Mouse (Mus musculus): ENCODE measurements around the gene Hid1.

The Hid1 gene

GRCm38 (mm10) chr11:115374695-115375425 lies 7.3 kb upstream of the Hid1 start:
- no peak for DNase-seq

GRCm38 (mm10) chr11:115373805-115374694 lies 6.5 kb upstream of the Hid1 start:
- peak; percentile 79 for DNase-seq

- no peak for DNase-seq
Measured at GRCm38 (mm10) chr11:115372737-115373136, 5.2 kb upstream of the Hid1 start.

- no peak for DNase-seq
Measured at GRCm38 (mm10) chr11:115372015-115372414, 4.5 kb upstream of the Hid1 start.

GRCm38 (mm10) chr11:115371354-115371753 lies 3.8 kb upstream of the Hid1 start:
- DNase-seq: no peak

GRCm38 (mm10) chr11:115370368-115370767 lies 2.8 kb upstream of the Hid1 start:
- no peak for DNase-seq

- peak; percentile 15 for DNase-seq
Measured at GRCm38 (mm10) chr11:115366706-115367394, 706 bp downstream of the Hid1 start.

- DNase-seq: peak; percentile 41
Measured at GRCm38 (mm10) chr11:115366039-115366705, 1.4 kb downstream of the Hid1 start.

- peak; percentile 40 for DNase-seq
Measured at GRCm38 (mm10) chr11:115364136-115364535, 3.4 kb downstream of the Hid1 start.

- peak; percentile 35 for DNase-seq
Measured at GRCm38 (mm10) chr11:115359726-115360125, 7.8 kb downstream of the Hid1 start.

GRCm38 (mm10) chr11:115359293-115359692 lies 8.3 kb downstream of the Hid1 start:
- no peak for DNase-seq

GRCm38 (mm10) chr11:115358468-115358867 lies 9.1 kb downstream of the Hid1 start:
- DNase-seq: peak; percentile 90

GRCm38 (mm10) chr11:115354183-115354582 lies 13.4 kb downstream of the Hid1 start:
- peak; percentile 74 for DNase-seq

- DNase-seq: no peak
Measured at GRCm38 (mm10) chr11:115353375-115353774, 14.2 kb downstream of the Hid1 start.

GRCm38 (mm10) chr11:115349976-115350375 lies 17.6 kb downstream of the Hid1 start:
- no peak for DNase-seq

- no peak for DNase-seq
Measured at GRCm38 (mm10) chr11:115348681-115349248, 18.8 kb downstream of the Hid1 start.

GRCm38 (mm10) chr11:115345515-115345914 lies 22.0 kb downstream of the Hid1 start:
- no peak for DNase-seq

- no peak for DNase-seq
Measured at GRCm38 (mm10) chr11:115344967-115345366, 22.6 kb downstream of the Hid1 start.

GRCm38 (mm10) chr11:115341866-115342265 lies 25.7 kb downstream of the Hid1 start:
- no peak for DNase-seq

- DNase-seq: no peak
Measured at GRCm38 (mm10) chr11:115341246-115341645, 26.3 kb downstream of the Hid1 start.

GRCm38 (mm10) chr11:115337826-115338225 lies 29.7 kb downstream of the Hid1 start:
- DNase-seq: no peak

- no peak for DNase-seq
Measured at GRCm38 (mm10) chr11:115337350-115337749, 30.2 kb downstream of the Hid1 start.

Measured in lung, postnatal 36 days (tissue).